Mouse (Mus musculus) lung, postnatal 0 days (tissue): ENCODE measurements around the gene Dgkd.

ENCODE experiments used
- CTCF ChIP-seq: IDR thresholded peaks from 2 replicates; pipeline ENCODE4 v1.5.1; 2016; ENCODE audit warnings: antibody characterized with exemption, mild to moderate bottlenecking
- EP300 ChIP-seq: IDR thresholded peaks from 2 replicates; pipeline ENCODE4 v1.6.1; 2016; ENCODE audit warnings: antibody characterized with exemption, mild to moderate bottlenecking, control low read depth

DNA sequence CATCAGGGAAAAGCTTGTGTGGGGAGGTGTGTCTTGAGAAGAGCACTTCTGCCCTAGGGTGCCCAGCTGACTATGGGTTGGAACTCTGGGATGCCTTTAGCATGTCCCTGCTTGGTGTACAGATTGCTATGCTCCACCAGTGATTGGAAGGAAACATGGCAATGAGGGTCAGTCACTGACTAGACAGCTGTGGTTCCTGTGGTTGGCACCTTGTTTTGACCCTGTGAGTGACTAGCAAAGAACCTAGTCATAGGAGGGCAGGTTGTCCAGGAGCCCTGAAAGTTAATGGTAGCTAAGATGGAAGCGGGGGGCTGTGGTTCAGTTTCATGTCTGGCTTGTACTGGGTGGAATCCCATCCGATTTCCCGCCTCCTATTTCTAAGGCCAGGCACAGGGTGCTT is 64.3 kb downstream of the Dgkd start:
- TF ChIP-seq CTCF, result no peak
- no peak for TF ChIP-seq EP300
